Mouse (Mus musculus) stomach, embryonic 14.5 days (tissue): ENCODE measurements around the gene Cp. TPM values are rescaled to one million over a fixed set of nuclear protein-coding genes. Genes with fewer than 3 reads are reported as not detected.

Experiments
- ATAC-seq: fragments of 200-750 bp; cut with Nextera tagmentation; 2 replicates; pipeline ENCODE4 v1.8.0; 2017; ENCODE audit warnings: low read depth, moderate TSS enrichment; ENCODE audit not compliant: insufficient number of reproducible peaks, insufficient read depth, low FRiP score
- H3K27ac ChIP-seq: fragments of 300-500 bp; sonication (generic); 2 replicates; pipeline ENCODE4 v1.5.1; 2014; ENCODE audit warnings: mild to moderate bottlenecking, low read length, moderate library complexity, mixed read lengths
- H3K27me3 ChIP-seq: fragments of 300-500 bp; sonication (generic); 2 replicates; pipeline ENCODE4 v1.6.1; 2014; ENCODE audit warnings: low read length, control low read depth, mixed read lengths; ENCODE audit not compliant: control insufficient read depth, insufficient read depth
- H3K36me3 ChIP-seq: fragments of 300-500 bp; sonication (generic); 2 replicates; pipeline ENCODE4 v1.6.1; 2014; ENCODE audit warnings: mild to moderate bottlenecking, control low read depth, low read length, moderate library complexity, mixed read lengths; ENCODE audit not compliant: control insufficient read depth, insufficient read depth
- H3K4me1 ChIP-seq: fragments of 300-500 bp; sonication (generic); 2 replicates; pipeline ENCODE4 v1.6.1; 2014; ENCODE audit warnings: low read length, control low read depth, mixed read lengths; ENCODE audit not compliant: control insufficient read depth, insufficient read depth
- H3K4me2 ChIP-seq: fragments of 300-500 bp; sonication (generic); replicated peaks from 2 replicates; pipeline ENCODE4 v1.6.1; 2014; ENCODE audit warnings: low read depth, low read length, control low read depth
- H3K4me3 ChIP-seq: fragments of 300-500 bp; sonication (generic); 2 replicates; pipeline ENCODE4 v1.5.1; 2014; ENCODE audit warnings: low read depth, low read length, control low read depth
- H3K9ac ChIP-seq: fragments of 300-500 bp; sonication (generic); replicated peaks from 2 replicates; pipeline ENCODE4 v1.6.1; 2014; ENCODE audit warnings: low read depth, mild to moderate bottlenecking, control low read depth, low read length, moderate library complexity, mixed read lengths
- H3K9me3 ChIP-seq: fragments of 300-500 bp; sonication (generic); 2 replicates; pipeline ENCODE4 v1.6.1; 2016; ENCODE audit warnings: low read depth, low read length, control low read depth; ENCODE audit not compliant: control insufficient read depth
- WGBS: fragments of 180-500 bp; shearing (Covaris S2); extraction: QIAGEN DNeasy Blood & Tissue Kit; methylation state at CpG from one replicate; pipeline ENCODE4 v1.1.7; 2014; 5-methylcytosine and 5-hydroxymethylcytosine counted together
- polyA plus RNA-seq: library from polyadenylated mRNA; unstranded; fragments of >200 nt; fragmentation: Nextera tagmentation; extraction: Ambion mirVana; gene quantifications from 2 replicates; pipeline ENCODE4 v1.2.1, GENCODE M21; 2014

Cp gene
- polyA plus RNA-seq, 1 experiment from 2014 or later = 0.84 TPM

- no peaks in the 10 kb centered on the region for H3K27me3 ChIP-seq
- no peak overlapping the region for H3K4me2 ChIP-seq
- H3K9me3 ChIP-seq = no peaks in the 10 kb centered on the region
- ATAC-seq = no peak
- H3K4me1 ChIP-seq = no peaks in the 10 kb centered on the region
- H3K4me3 ChIP-seq = no peak overlapping the region
- 74% methylated on average over 3 of the region's 3 CpGs for whole genome bisulfite sequencing
- no peaks in the 10 kb centered on the region for H3K36me3 ChIP-seq
- no peak overlapping the region for H3K9ac ChIP-seq
- no peak overlapping the region for H3K27ac ChIP-seq
These were observed 6.1 kb downstream of the Cp start for GRCm38 (mm10) chr3:19962769-19963513.

GRCm38 (mm10) chr3:19964625-19965188 lies 7.9 kb downstream of the Cp start:
- H3K9me3 ChIP-seq = no peaks in the 10 kb centered on the region
- no peaks in the 10 kb centered on the region for H3K4me1 ChIP-seq
- no peak overlapping the region for H3K27ac ChIP-seq
- no peak overlapping the region for H3K4me2 ChIP-seq
- no peak for ATAC-seq
- no peaks in the 10 kb centered on the region for H3K36me3 ChIP-seq
- H3K4me3 ChIP-seq = no peak overlapping the region
- no peak overlapping the region for H3K9ac ChIP-seq
- WGBS = 66% methylated on average over 2 of the region's 2 CpGs
- H3K27me3 ChIP-seq = no peaks in the 10 kb centered on the region

- Histone ChIP-seq H3K27ac (no peak overlapping the region), H3K4me2 (no peak overlapping the region), H3K36me3 (no peaks in the 10 kb centered on the region), H3K4me3 (no peak overlapping the region), H3K9me3 (no peaks in the 10 kb centered on the region), H3K9ac (no peak overlapping the region), H3K4me1 (no peaks in the 10 kb centered on the region), H3K27me3 (no peaks in the 10 kb centered on the region)
- no peak for ATAC-seq
- WGBS = 84% methylated on average over 5 of the region's 5 CpGs
These were observed 8.4 kb downstream of the Cp start for GRCm38 (mm10) chr3:19965239-19965638.

- no peak overlapping the region for H3K4me3 ChIP-seq
- H3K9ac ChIP-seq = no peak overlapping the region
- 80% methylated on average over 4 of the region's 4 CpGs for WGBS
- no peaks in the 10 kb centered on the region for H3K27me3 ChIP-seq
- no peaks in the 10 kb centered on the region for H3K36me3 ChIP-seq
- H3K4me1 ChIP-seq = no peaks in the 10 kb centered on the region
- no peaks in the 10 kb centered on the region for H3K9me3 ChIP-seq
- no peak for ATAC-seq
- no peak overlapping the region for H3K27ac ChIP-seq
- H3K4me2 ChIP-seq = no peak overlapping the region
These were observed 9.2 kb downstream of the Cp start for GRCm38 (mm10) chr3:19966072-19966471.

GRCm38 (mm10) chr3:19978474-19978873 lies 21.6 kb downstream of the Cp start:
- 50% methylated on average over 4 of the region's 4 CpGs for WGBS
- Histone ChIP-seq H3K27ac (no peak overlapping the region), H3K4me2 (no peak overlapping the region), H3K4me3 (no peak overlapping the region), H3K27me3 (no peaks in the 10 kb centered on the region), H3K9ac (no peak overlapping the region), H3K36me3 (no peaks in the 10 kb centered on the region), H3K4me1 (no peaks in the 10 kb centered on the region), H3K9me3 (no peaks in the 10 kb centered on the region)
- no peak for ATAC-seq

- Histone ChIP-seq H3K9me3 (no peaks in the 10 kb centered on the region), H3K4me1 (no peaks in the 10 kb centered on the region), H3K9ac (no peak overlapping the region), H3K4me3 (no peak overlapping the region), H3K27ac (no peak overlapping the region), H3K36me3 (no peaks in the 10 kb centered on the region), H3K27me3 (no peaks in the 10 kb centered on the region), H3K4me2 (no peak overlapping the region)
- no peak for ATAC-seq
- 81% methylated on average over 2 of the region's 2 CpGs for WGBS
These were observed 24.3 kb downstream of the Cp start for GRCm38 (mm10) chr3:19981156-19981555.

GRCm38 (mm10) chr3:19982846-19983245 lies 26.0 kb downstream of the Cp start:
- no peak overlapping the region for H3K4me3 ChIP-seq
- no peak overlapping the region for H3K4me2 ChIP-seq
- H3K36me3 ChIP-seq = no peaks in the 10 kb centered on the region
- no peak for ATAC-seq
- no peaks in the 10 kb centered on the region for H3K9me3 ChIP-seq
- no peaks in the 10 kb centered on the region for H3K4me1 ChIP-seq
- H3K9ac ChIP-seq = no peak overlapping the region
- H3K27ac ChIP-seq = no peak overlapping the region
- no peaks in the 10 kb centered on the region for H3K27me3 ChIP-seq

GRCm38 (mm10) chr3:19986123-19986522 lies 29.3 kb downstream of the Cp start:
- Histone ChIP-seq H3K27me3 (no peaks in the 10 kb centered on the region), H3K9me3 (no peaks in the 10 kb centered on the region), H3K4me2 (no peak overlapping the region), H3K9ac (no peak overlapping the region), H3K4me1 (no peaks in the 10 kb centered on the region), H3K4me3 (no peak overlapping the region), H3K27ac (no peak overlapping the region), H3K36me3 (no peaks in the 10 kb centered on the region)
- ATAC-seq = no peak
- WGBS = 36% methylated on average over 3 of the region's 3 CpGs

- no peak overlapping the region for H3K4me3 ChIP-seq
- no peak for ATAC-seq
- 73% methylated on average over 3 of the region's 3 CpGs for WGBS
- H3K4me2 ChIP-seq = no peak overlapping the region
- H3K27me3 ChIP-seq = no peaks in the 10 kb centered on the region
- H3K9ac ChIP-seq = no peak overlapping the region
- H3K36me3 ChIP-seq = no peaks in the 10 kb centered on the region
- H3K9me3 ChIP-seq = no peaks in the 10 kb centered on the region
- no peak overlapping the region for H3K27ac ChIP-seq
- H3K4me1 ChIP-seq = no peaks in the 10 kb centered on the region
These were observed 33.2 kb downstream of the Cp start for GRCm38 (mm10) chr3:19990031-19990430.
